Mouse (Mus musculus): Measurements from ENCODE around the gene Col19a1. TPM values are rescaled to one million over a fixed set of nuclear protein-coding genes. Genes with fewer than 3 reads are reported as not detected.

The Col19a1 gene
- polyA plus RNA-seq, 1 experiment from 2014 or later, result 0.26 TPM

- Histone ChIP-seq H3K9me3 (replicated peaks) (no peaks in the 10 kb centered on the region), H3K4me2 (peak overlapping the region; percentile 12; the same call in 1 of the 2 replicates), H3K4me1 (peaks cover 9% of the 10 kb centered on the region; the same call in 1 of the 2 replicates), H3K36me3 (no peaks in the 10 kb centered on the region), H3K27ac (no peak overlapping the region), H3K4me3 (replicated peaks) (no peak overlapping the region), H3K27me3 (no peaks in the 10 kb centered on the region), H3K9ac (no peak overlapping the region)
- ATAC-seq (replicated peaks; ENCODE audit: low FRiP score), result peak; percentile 79; the same call in 1 of the 2 replicates
- WGBS, result 48% methylated on average over 8 of the region's 8 CpGs
Observed at GRCm38 (mm10) chr1:24549050-24549449, 38.2 kb downstream of the Col19a1 start.

DNA sequence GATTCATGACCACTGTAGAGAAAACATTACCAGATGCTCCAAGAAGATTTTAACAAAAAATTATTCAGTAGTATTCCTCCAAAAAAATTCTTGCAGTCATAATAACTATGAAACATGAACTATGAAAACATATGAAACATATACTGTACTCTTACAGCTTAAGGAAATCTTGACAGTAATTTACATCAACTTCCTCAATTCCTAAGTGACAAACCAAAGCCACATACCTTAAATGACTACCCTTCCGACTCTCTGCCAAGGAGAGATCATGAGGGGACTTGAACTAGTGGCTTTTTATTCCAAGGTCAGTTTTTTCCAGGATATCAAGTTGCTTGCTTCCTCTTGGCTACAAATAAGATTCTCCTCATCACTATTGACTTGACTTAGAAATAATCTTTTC is 39.7 kb downstream of the Col19a1 start:
- Histone ChIP-seq H3K27me3 (no peaks in the 10 kb centered on the region), H3K4me3 (replicated peaks) (no peak overlapping the region), H3K4me2 (no peak overlapping the region), H3K9ac (no peak overlapping the region), H3K9me3 (replicated peaks) (no peaks in the 10 kb centered on the region), H3K4me1 (peaks cover 7% of the 10 kb centered on the region; the same call in 1 of the 2 replicates), H3K36me3 (no peaks in the 10 kb centered on the region), H3K27ac (no peak overlapping the region)
- 78% methylated on average over 1 of the region's 1 CpGs for WGBS
- ATAC-seq (replicated peaks; ENCODE audit: low FRiP score), result no peak

DNA sequence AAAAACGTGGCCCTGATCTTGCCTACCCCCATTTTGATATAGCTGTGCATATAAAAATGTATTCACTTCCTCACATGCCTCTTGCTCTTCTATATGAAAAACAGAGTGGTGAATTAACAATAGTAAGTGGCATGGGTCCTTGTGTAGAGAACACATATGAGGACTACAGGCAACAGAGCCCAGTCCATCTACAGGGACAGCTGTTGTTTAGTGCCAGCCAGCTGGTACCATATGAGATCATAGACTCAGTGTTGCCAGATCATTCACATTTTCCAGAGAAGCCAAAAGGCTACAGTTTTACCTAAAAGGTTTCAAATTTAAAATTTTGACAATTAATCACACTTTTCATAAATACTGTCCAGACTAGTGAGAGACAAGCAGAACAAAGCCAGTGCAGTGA is 47.4 kb downstream of the Col19a1 start:
- ATAC-seq (replicated peaks; ENCODE audit: low FRiP score), result no peak
- no peak overlapping the region for H3K9ac ChIP-seq
- no peaks in the 10 kb centered on the region for H3K27me3 ChIP-seq
- H3K4me1 ChIP-seq, result no peaks in the 10 kb centered on the region
- H3K9me3 ChIP-seq (replicated peaks), result no peaks in the 10 kb centered on the region
- WGBS, result 74% methylated on average over 1 of the region's 1 CpGs
- H3K36me3 ChIP-seq, result no peaks in the 10 kb centered on the region
- H3K4me2 ChIP-seq, result no peak overlapping the region
- H3K4me3 ChIP-seq (replicated peaks), result no peak overlapping the region
- no peak overlapping the region for H3K27ac ChIP-seq

- H3K4me3 ChIP-seq (replicated peaks), result no peak overlapping the region
Observed at GRCm38 (mm10) chr1:24527194-24527593, 60.1 kb downstream of the Col19a1 start.

GRCm38 (mm10) chr1:24517462-24517861 is 69.8 kb downstream of the Col19a1 start:
- H3K4me3 ChIP-seq (replicated peaks), result no peak overlapping the region
- H3K36me3 ChIP-seq, result no peaks in the 10 kb centered on the region
- no peak overlapping the region for H3K27ac ChIP-seq
- ATAC-seq (replicated peaks; ENCODE audit: low FRiP score), result no peak
- whole genome bisulfite sequencing, result 85% methylated on average over 4 of the region's 4 CpGs
- no peaks in the 10 kb centered on the region for H3K4me1 ChIP-seq
- H3K9me3 ChIP-seq (replicated peaks), result no peaks in the 10 kb centered on the region
- no peak overlapping the region for H3K9ac ChIP-seq
- H3K4me2 ChIP-seq, result no peak overlapping the region
- H3K27me3 ChIP-seq, result no peaks in the 10 kb centered on the region

More at GRCm38 (mm10) chr1:24527194-24527593, 60.1 kb downstream of the Col19a1 start:
- Histone ChIP-seq H3K4me1 (no peaks in the 10 kb centered on the region), H3K4me2 (no peak overlapping the region), H3K27ac (no peak overlapping the region), H3K9ac (no peak overlapping the region), H3K9me3 (replicated peaks) (no peaks in the 10 kb centered on the region), H3K27me3 (no peaks in the 10 kb centered on the region), H3K36me3 (no peaks in the 10 kb centered on the region)
- 74% methylated on average over 2 of the region's 2 CpGs for WGBS
- no peak for ATAC-seq (replicated peaks; ENCODE audit: low FRiP score)

DNA sequence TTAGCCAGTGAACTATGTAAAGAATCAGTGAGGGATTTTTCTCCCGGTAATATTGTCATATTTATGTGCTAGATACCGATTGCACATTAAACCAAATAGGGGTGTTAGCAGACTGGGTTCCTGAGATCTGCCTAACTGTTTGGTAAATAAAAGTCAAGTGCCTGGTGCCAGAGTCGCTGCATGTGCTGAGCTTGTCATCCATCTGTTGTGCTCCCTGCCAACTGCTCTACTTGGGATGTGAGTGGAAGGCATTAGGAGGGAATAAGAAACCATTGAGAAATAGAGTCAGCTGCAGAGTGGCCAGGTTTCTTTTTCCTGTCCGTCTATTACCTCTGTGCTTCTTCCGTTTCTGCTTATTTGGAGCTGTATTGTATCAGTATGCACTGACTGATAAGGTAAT is 71.9 kb downstream of the Col19a1 start:
- Histone ChIP-seq H3K9ac (no peak overlapping the region), H3K27me3 (no peaks in the 10 kb centered on the region), H3K4me3 (replicated peaks) (no peak overlapping the region), H3K9me3 (replicated peaks) (no peaks in the 10 kb centered on the region), H3K4me1 (no peaks in the 10 kb centered on the region), H3K36me3 (no peaks in the 10 kb centered on the region), H3K4me2 (no peak overlapping the region), H3K27ac (no peak overlapping the region)
- 88% methylated on average over 5 of the region's 5 CpGs for WGBS
- ATAC-seq (replicated peaks; ENCODE audit: low FRiP score), result no peak

- Histone ChIP-seq H3K9me3 (replicated peaks) (no peaks in the 10 kb centered on the region), H3K4me1 (no peaks in the 10 kb centered on the region), H3K27me3 (no peaks in the 10 kb centered on the region), H3K4me2 (no peak overlapping the region), H3K4me3 (replicated peaks) (no peak overlapping the region), H3K27ac (no peak overlapping the region), H3K9ac (no peak overlapping the region), H3K36me3 (no peaks in the 10 kb centered on the region)
- ATAC-seq (replicated peaks; ENCODE audit: low FRiP score), result no peak
- 63% methylated on average over 6 of the region's 6 CpGs for WGBS
Observed at GRCm38 (mm10) chr1:24511536-24511935, 75.7 kb downstream of the Col19a1 start.

- Histone ChIP-seq H3K9me3 (replicated peaks) (no peaks in the 10 kb centered on the region), H3K4me3 (replicated peaks) (no peak overlapping the region), H3K36me3 (no peaks in the 10 kb centered on the region), H3K27ac (no peak overlapping the region), H3K9ac (no peak overlapping the region), H3K4me2 (no peak overlapping the region), H3K27me3 (no peaks in the 10 kb centered on the region), H3K4me1 (no peaks in the 10 kb centered on the region)
- 87% methylated on average over 4 of the region's 4 CpGs for WGBS
- no peak for ATAC-seq (replicated peaks; ENCODE audit: low FRiP score)
Observed at GRCm38 (mm10) chr1:24495400-24495799, 91.9 kb downstream of the Col19a1 start.

GRCm38 (mm10) chr1:24484161-24484560 is 103.1 kb downstream of the Col19a1 start:
- no peak overlapping the region for H3K4me2 ChIP-seq
- H3K4me1 ChIP-seq, result no peaks in the 10 kb centered on the region
- H3K27ac ChIP-seq, result no peak overlapping the region
- no peaks in the 10 kb centered on the region for H3K9me3 ChIP-seq (replicated peaks)
- no peak overlapping the region for H3K9ac ChIP-seq
- no peaks in the 10 kb centered on the region for H3K27me3 ChIP-seq
- 82% methylated on average over 5 of the region's 5 CpGs for WGBS
- H3K4me3 ChIP-seq (replicated peaks), result no peak overlapping the region
- H3K36me3 ChIP-seq, result no peaks in the 10 kb centered on the region
- ATAC-seq (replicated peaks; ENCODE audit: low FRiP score), result no peak

DNA sequence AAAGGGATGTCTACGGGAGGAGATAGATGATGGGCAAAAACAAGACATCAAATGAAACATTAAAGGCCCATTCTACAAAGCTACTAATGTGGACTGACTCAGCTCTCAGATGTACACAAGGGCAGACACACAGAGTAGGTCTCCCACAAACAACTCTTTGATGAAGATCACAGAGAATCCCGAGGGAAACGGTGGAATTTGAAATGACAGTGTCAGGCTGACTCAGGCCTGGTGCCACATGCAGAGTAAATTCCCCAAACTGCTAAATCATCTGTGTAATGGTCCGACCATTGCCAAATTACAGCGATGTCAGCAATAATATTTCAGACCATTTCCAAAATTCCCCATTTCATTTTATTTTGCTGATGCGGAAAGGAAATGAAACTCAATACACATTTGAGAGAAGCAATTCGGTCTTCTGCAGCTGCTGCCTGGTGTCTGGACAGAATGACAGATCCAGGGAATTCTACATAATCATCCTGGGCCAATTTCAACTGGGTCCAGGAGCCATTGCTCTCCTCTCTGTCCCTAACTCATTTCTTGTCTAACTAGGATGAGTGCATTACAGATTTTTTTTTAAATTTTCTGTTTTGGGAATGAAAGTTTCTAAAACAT is 116.1 kb downstream of the Col19a1 start:
- Histone ChIP-seq H3K36me3 (no peaks in the 10 kb centered on the region), H3K9me3 (replicated peaks) (no peaks in the 10 kb centered on the region), H3K9ac (no peak overlapping the region), H3K4me3 (replicated peaks) (no peak overlapping the region), H3K4me1 (peaks cover 6% of the 10 kb centered on the region; the same call in 1 of the 2 replicates), H3K4me2 (no peak overlapping the region), H3K27ac (no peak overlapping the region), H3K27me3 (no peaks in the 10 kb centered on the region)
- ATAC-seq (replicated peaks; ENCODE audit: low FRiP score), result peak; percentile 4; the same call in 1 of the 2 replicates
- 45% methylated on average over 7 of the region's 7 CpGs for WGBS

- 27% methylated on average over 5 of the region's 5 CpGs for WGBS
- H3K9me3 ChIP-seq (replicated peaks), result no peaks in the 10 kb centered on the region
- no peak overlapping the region for H3K27ac ChIP-seq
- H3K4me3 ChIP-seq (replicated peaks), result no peak overlapping the region
- H3K4me2 ChIP-seq, result no peak overlapping the region
- peaks cover 6% of the 10 kb centered on the region; the same call in 1 of the 2 replicates for H3K4me1 ChIP-seq
- H3K27me3 ChIP-seq, result no peaks in the 10 kb centered on the region
- peak; percentile 62; the same call in 1 of the 2 replicates for ATAC-seq (replicated peaks; ENCODE audit: low FRiP score)
- H3K9ac ChIP-seq, result no peak overlapping the region
- no peaks in the 10 kb centered on the region for H3K36me3 ChIP-seq
Observed at GRCm38 (mm10) chr1:24470633-24471032, 116.6 kb downstream of the Col19a1 start.

DNA sequence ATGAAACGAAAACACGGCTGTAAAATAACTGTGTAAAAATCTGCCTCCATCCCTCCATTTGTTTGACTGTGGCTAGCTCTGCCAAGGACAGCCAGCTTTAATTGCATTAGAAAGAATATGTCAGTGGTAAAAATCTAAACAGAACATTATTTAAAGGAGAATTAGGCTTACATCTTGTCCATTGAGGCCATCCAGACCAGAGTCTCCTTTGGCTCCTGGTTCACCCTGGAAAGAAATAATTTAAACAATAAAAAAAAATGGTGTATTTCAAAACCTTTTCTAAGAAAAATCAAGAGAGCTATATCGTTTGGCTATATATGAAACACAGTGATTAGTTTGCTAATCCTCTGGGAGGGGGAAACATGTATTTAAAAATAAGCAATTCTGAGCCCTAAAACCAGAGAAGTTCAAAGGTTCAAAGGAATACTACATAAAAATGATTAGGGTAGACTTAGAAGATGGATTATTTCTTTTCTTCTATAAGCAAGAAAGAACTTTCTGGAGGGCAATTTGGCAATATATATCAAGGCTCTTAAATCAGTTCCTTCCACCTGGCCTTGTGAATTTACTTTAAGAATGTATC is 125.9 kb downstream of the Col19a1 start:
- Histone ChIP-seq H3K27ac (no peak overlapping the region), H3K4me1 (no peaks in the 10 kb centered on the region)

More for the DNA sequence above, 125.9 kb downstream of the Col19a1 start:
- WGBS, result 55% methylated on average over 3 of the region's 3 CpGs
- Histone ChIP-seq H3K27me3 (no peaks in the 10 kb centered on the region), H3K9ac (no peak overlapping the region), H3K36me3 (no peaks in the 10 kb centered on the region), H3K4me2 (no peak overlapping the region), H3K4me3 (replicated peaks) (no peak overlapping the region), H3K9me3 (replicated peaks) (no peaks in the 10 kb centered on the region)
- no peak for ATAC-seq (replicated peaks; ENCODE audit: low FRiP score)
